In genomic region chr14:23729377-23729776, GRCm38 (mm10) we compare ENCODE assay signal across 19 mouse cellular contexts.
DNase-seq lines count a peak whose midpoint lies in the region; ATAC-seq and TF ChIP-seq lines count a peak whose summit lies in the region.
"Had no signal": no experiment of that assay in that cellular context is flagged by ENCODE, and none has a peak within 500 bp of the region (broad histone marks: within the 10 kb centered on the region; RNA-seq: fewer than 3 reads in every experiment).

No protein-coding gene starts in this region.

- no peak for TF ChIP-seq POLR2A in CH12.LX (IDR thresholded peaks at IDR 0.05; ENCODE audit: low read depth, low read length)
- TF ChIP-seq POLR2A in limb, embryonic 14.5 days (IDR thresholded peaks at IDR 0.05; ENCODE audit: borderline replicate concordance, extremely low read depth, insufficient read depth, insufficient read length): no peak

- no peak overlapping the region for H3K27ac ChIP-seq in kidney, postnatal 0 days
- no peak overlapping the region for H3K27ac ChIP-seq in kidney, embryonic 15.5 days
- no peak overlapping the region for H3K27ac ChIP-seq in CH12.LX (ENCODE audit: insufficient read depth, low read depth)
- H3K27ac ChIP-seq in limb, embryonic 14.5 days (replicated peaks; ENCODE audit: low read depth, low read length): no peak overlapping the region
- H3K27ac ChIP-seq: forebrain, embryonic 10.5 days; midbrain, embryonic 12.5 days; neural tube, embryonic 12.5 days had no signal

- H3K9ac ChIP-seq in kidney, postnatal 0 days (ENCODE audit: low read depth, low read length): no peak overlapping the region
- no peak overlapping the region for H3K9ac ChIP-seq in kidney, embryonic 15.5 days
- no peak overlapping the region for H3K9ac ChIP-seq in CH12.LX (ENCODE audit: insufficient read depth, low read depth)
- no peak overlapping the region for H3K9ac ChIP-seq in limb, embryonic 14.5 days (ENCODE audit: low read depth, low read length, severe bottlenecking)
- H3K9ac ChIP-seq: midbrain, embryonic 12.5 days; neural tube, embryonic 12.5 days had no signal

- no peaks in the 10 kb centered on the region for H3K9me3 ChIP-seq in kidney, postnatal 0 days (replicated peaks; ENCODE audit: low read length)
- H3K9me3 ChIP-seq in kidney, embryonic 15.5 days (replicated peaks): no peaks in the 10 kb centered on the region
- no peaks in the 10 kb centered on the region for H3K9me3 ChIP-seq in CH12.LX (replicated peaks; ENCODE audit: low read length)
- no peaks in the 10 kb centered on the region for H3K9me3 ChIP-seq in limb, embryonic 14.5 days (ENCODE audit: control insufficient read depth, low read length)
- H3K9me3 ChIP-seq: forebrain, embryonic 10.5 days; midbrain, embryonic 12.5 days; neural tube, embryonic 12.5 days had no signal

- no peaks in the 10 kb centered on the region for H3K79me2 ChIP-seq in CH12.LX (replicated peaks; ENCODE audit: control insufficient read depth, extremely low read depth, insufficient read depth, poor library complexity, severe bottlenecking)

- dilution Hi-C loops in CH12.LX (cut with MboI; ENCODE audit: extremely low pct_ligation_motif_present, extremely low pct_unique_long_range_greater_than_20kb, low sequenced_read_pairs): no loop called here

- ATAC-seq in kidney, postnatal 0 days (replicated peaks; ENCODE audit: low FRiP score, low read depth): no peak
- ATAC-seq in kidney, embryonic 15.5 days (replicated peaks; ENCODE audit: low FRiP score): no peak
- no peak for ATAC-seq in limb, embryonic 14.5 days (ENCODE audit: low FRiP score, low read depth)
- ATAC-seq: CD4-positive, CD25-positive, alpha-beta regulatory T cell, adult 4 months had no signal

- H3K27me3 ChIP-seq in kidney, postnatal 0 days (ENCODE audit: insufficient read depth, low read length): no peaks in the 10 kb centered on the region
- no peaks in the 10 kb centered on the region for H3K27me3 ChIP-seq in kidney, embryonic 15.5 days
- H3K27me3 ChIP-seq in CH12.LX (replicated peaks): no peaks in the 10 kb centered on the region
- no peaks in the 10 kb centered on the region for H3K27me3 ChIP-seq in limb, embryonic 14.5 days (ENCODE audit: control insufficient read depth, insufficient read depth, low read length)
- H3K27me3 ChIP-seq: midbrain, embryonic 12.5 days; neural tube, embryonic 12.5 days had no signal

- DNase-seq in kidney, postnatal 0 days (ENCODE audit: low spot score): peak; percentile 44
- DNase-seq in CH12.LX (ENCODE audit: extremely low read depth): peak; percentile 10
- peak; percentile 62 for DNase-seq in embryo, embryonic 10.5 days (ENCODE audit: low spot score)
- DNase-seq in limb, embryonic 14.5 days (ENCODE audit: low spot score): peak; percentile 58
- DNase-seq in spleen, adult 18-20 months: no peak
- DNase-seq in urinary bladder, postnatal 4 days (ENCODE audit: low spot score in 2 of 2): no peak
- DNase-seq in lung, postnatal 4 days: no peak
- DNase-seq: adrenal gland, postnatal 10 days; heart, adult 18-20 months; heart, postnatal 36 days; kidney, adult 8-10 months; layer of hippocampus, adult 9-11 months; left cerebral cortex, postnatal 4 days; lung, adult 18-20 months had no signal

- TF ChIP-seq CTCF in kidney, postnatal 0 days (IDR thresholded peaks at IDR 0.05; ENCODE audit: low read depth): no peak
- no peak for TF ChIP-seq CTCF in CH12.LX (conservative IDR thresholded peaks at IDR 0.05 in 1 of 2, IDR thresholded peaks at IDR 0.05 in 1 of 2; ENCODE audit: low read depth in 2 of 2, low read length in 2 of 2)

- TF ChIP-seq EP300 in CH12.LX (IDR thresholded peaks at IDR 0.05; ENCODE audit: low read length): no peak

- 45% methylated on average over 2 of the region's 2 CpGs for WGBS in kidney, postnatal 0 days
- WGBS in kidney, embryonic 15.5 days: 38% methylated on average over 2 of the region's 2 CpGs
- WGBS in limb, embryonic 14.5 days: 49% methylated on average over 2 of the region's 2 CpGs

- no peaks in the 10 kb centered on the region for H3K4me1 ChIP-seq in kidney, postnatal 0 days (replicated peaks; ENCODE audit: insufficient read depth, low read length)
- H3K4me1 ChIP-seq in kidney, embryonic 15.5 days: no peaks in the 10 kb centered on the region
- no peaks in the 10 kb centered on the region for H3K4me1 ChIP-seq in CH12.LX (ENCODE audit: control insufficient read depth in 1 of 2, insufficient read depth in 2 of 2)
- no peaks in the 10 kb centered on the region for H3K4me1 ChIP-seq in limb, embryonic 14.5 days (ENCODE audit: control insufficient read depth, insufficient read depth, low read length)
- H3K4me1 ChIP-seq: midbrain, embryonic 12.5 days; neural tube, embryonic 12.5 days had no signal

- H3K4me3 ChIP-seq in kidney, postnatal 0 days (replicated peaks; ENCODE audit: low read depth, low read length): no peak overlapping the region
- no peak overlapping the region for H3K4me3 ChIP-seq in kidney, embryonic 15.5 days (replicated peaks)
- H3K4me3 ChIP-seq in CH12.LX (replicated peaks in 1 of 3; ENCODE audit: low read depth in 2 of 3, low read length in 2 of 3, poor library complexity in 1 of 3): no peak overlapping the region
- no peak overlapping the region for H3K4me3 ChIP-seq in limb, embryonic 14.5 days (replicated peaks; ENCODE audit: low read length)
- H3K4me3 ChIP-seq: forebrain, embryonic 10.5 days; midbrain, embryonic 12.5 days; neural tube, embryonic 12.5 days had no signal

- H3K36me3 ChIP-seq in kidney, postnatal 0 days (ENCODE audit: insufficient read depth, low read length): no peaks in the 10 kb centered on the region
- no peaks in the 10 kb centered on the region for H3K36me3 ChIP-seq in kidney, embryonic 15.5 days
- no peaks in the 10 kb centered on the region for H3K36me3 ChIP-seq in CH12.LX (replicated peaks in 1 of 2; ENCODE audit: control insufficient read depth in 1 of 2, insufficient read depth in 1 of 2, low read length in 1 of 2)
- no peaks in the 10 kb centered on the region for H3K36me3 ChIP-seq in limb, embryonic 14.5 days (ENCODE audit: control insufficient read depth, insufficient read depth, low read length)
- H3K36me3 ChIP-seq: forebrain, embryonic 10.5 days; midbrain, embryonic 12.5 days; neural tube, embryonic 12.5 days had no signal

- in situ Hi-C loops in CH12.LX (cut with MboI; ENCODE audit: low pct_ligation_motif_present, low pct_unique_long_range_greater_than_20kb, low sequenced_read_pairs): no loop called here

- TF ChIP-seq RAD21 in CH12.LX (IDR thresholded peaks at IDR 0.05; ENCODE audit: low read depth, low read length): no peak

- H3K4me2 ChIP-seq in kidney, postnatal 0 days (ENCODE audit: low read length): no peak overlapping the region
- H3K4me2 ChIP-seq in kidney, embryonic 15.5 days: no peak overlapping the region
- no peak overlapping the region for H3K4me2 ChIP-seq in CH12.LX (ENCODE audit: insufficient read depth, low read depth, poor library complexity, severe bottlenecking)
- H3K4me2 ChIP-seq in limb, embryonic 14.5 days (replicated peaks; ENCODE audit: low read depth, low read length, severe bottlenecking): no peak overlapping the region
- H3K4me2 ChIP-seq: midbrain, embryonic 12.5 days; neural tube, embryonic 12.5 days had no signal

TF ChIP-seq in CH12.LX, 34 proteins besides CTCF, POLR2A, EP300 and RAD21:
- TF ChIP-seq ZMIZ1 (IDR thresholded peaks at IDR 0.05; ENCODE audit: low read depth, low read length) (no peak), E2F4 (IDR thresholded peaks at IDR 0.05; ENCODE audit: insufficient replicate concordance, low read depth, low read length) (no peak), USF2 (conservative IDR thresholded peaks at IDR 0.05; ENCODE audit: low read depth, low read length) (no peak), ZC3H11A (IDR thresholded peaks at IDR 0.05; ENCODE audit: low read depth, low read length) (no peak), NRF1 (IDR thresholded peaks at IDR 0.05; ENCODE audit: low read depth, low read length) (no peak)

Comparison
In these comparisons a context has a peak if more than half of its experiments do, and no peak if none do; other contexts are left out.
1. DNase-seq: peak in kidney, postnatal 0 days (single experiment), CH12.LX (single experiment), embryo, embryonic 10.5 days (single experiment) and limb, embryonic 14.5 days (single experiment); none in spleen, adult 18-20 months (0 of 2), urinary bladder, postnatal 4 days (0 of 2) and lung, postnatal 4 days (0 of 2).